Mouse (Mus musculus) limb, embryonic 15.5 days (tissue): ENCODE results near the gene Unc45b. TPM values are rescaled to one million over a fixed set of nuclear protein-coding genes. Genes with fewer than 3 reads are reported as not detected.
A peak's percentile ranks its signal among the peaks of the same experiment; 100 is the strongest.
"Not testable (repeated sequence)": the region's sequence is repeated elsewhere in the genome, so short reads cannot be mapped to it uniquely, and the experiment has no call there.

ENCODE experiments used
- ATAC-seq: fragments of 200-750 bp; cut with Nextera tagmentation; 2 replicates; pipeline ENCODE4 v1.8.0; 2017; ENCODE audit warnings: low read depth, moderate TSS enrichment; ENCODE audit not compliant: insufficient number of reproducible peaks, low FRiP score, low TSS enrichment
- H3K27ac ChIP-seq: fragments of 300-500 bp; sonication (generic); 2 replicates; pipeline ENCODE4 v1.5.1; 2015; ENCODE audit warnings: moderate library complexity, mild to moderate bottlenecking, inconsistent platforms
- H3K27me3 ChIP-seq: fragments of 300-500 bp; sonication (generic); 2 replicates; pipeline ENCODE4 v1.6.1; 2015; ENCODE audit warnings: inconsistent platforms
- H3K36me3 ChIP-seq: fragments of 300-500 bp; sonication (generic); 2 replicates; pipeline ENCODE4 v1.6.1; 2015; ENCODE audit warnings: inconsistent platforms
- H3K4me1 ChIP-seq: fragments of 300-500 bp; sonication (generic); 2 replicates; pipeline ENCODE4 v1.6.1; 2015; ENCODE audit warnings: inconsistent platforms
- H3K4me2 ChIP-seq: fragments of 300-500 bp; sonication (generic); 2 replicates; pipeline ENCODE4 v1.6.1; 2015; ENCODE audit warnings: mild to moderate bottlenecking, inconsistent platforms
- H3K4me3 ChIP-seq: fragments of 300-500 bp; sonication (generic); 2 replicates; pipeline ENCODE4 v1.5.1; 2015; ENCODE audit warnings: mild to moderate bottlenecking, inconsistent platforms
- H3K9ac ChIP-seq: fragments of 300-500 bp; sonication (generic); 2 replicates; pipeline ENCODE4 v1.6.1; 2015; ENCODE audit warnings: inconsistent platforms
- H3K9me3 ChIP-seq: fragments of 300-500 bp; sonication (generic); 2 replicates; pipeline ENCODE4 v1.6.1; 2016; ENCODE audit warnings: inconsistent platforms
- WGBS: fragments of 180-500 bp; shearing (Covaris S2); methylation state at CpG from one replicate; pipeline ENCODE4 v1.1.7; 2015; 5-methylcytosine and 5-hydroxymethylcytosine counted together
- polyA plus RNA-seq: library from polyadenylated mRNA; unstranded; fragments of >200 nt; fragmentation: Nextera tagmentation; extraction: Ambion mirVana; gene quantifications from 2 replicates; pipeline ENCODE4 v1.2.1, GENCODE M21; 2015

The Unc45b gene
- polyA plus RNA-seq, 1 experiment from 2014 or later, result 15.6 TPM

GRCm38 (mm10) chr11:82951865-82952611 lies 41.7 kb downstream of the Unc45b start:
- Histone ChIP-seq H3K27me3 (peaks cover 48% of the 10 kb centered on the region), H3K36me3 (no peaks in the 10 kb centered on the region), H3K9ac (no peak overlapping the region), H3K27ac (no peak overlapping the region), H3K9me3 (no peaks in the 10 kb centered on the region), H3K4me3 (peak overlapping the region; percentile 9; the same call in 1 of the 2 replicates), H3K4me2 (peak overlapping the region; percentile 14), H3K4me1 (peaks cover 12% of the 10 kb centered on the region; the same call in 1 of the 2 replicates)
- WGBS, result 8% methylated on average over 28 of the region's 28 CpGs
- no peak for ATAC-seq

GRCm38 (mm10) chr11:82952612-82953542 lies 42.5 kb downstream of the Unc45b start:
- no peaks in the 10 kb centered on the region for H3K9me3 ChIP-seq
- no peak for ATAC-seq
- H3K9ac ChIP-seq, result no peak overlapping the region
- peaks cover 48% of the 10 kb centered on the region for H3K27me3 ChIP-seq
- no peaks in the 10 kb centered on the region for H3K36me3 ChIP-seq
- peaks cover 12% of the 10 kb centered on the region; the same call in 1 of the 2 replicates for H3K4me1 ChIP-seq
- H3K27ac ChIP-seq, result no peak overlapping the region
- H3K4me3 ChIP-seq, result 0 out of 2 replicates have a peak overlapping the region, but pooled peaks have one; percentile 9
- 56% methylated on average over 9 of the region's 9 CpGs for WGBS
- H3K4me2 ChIP-seq, result 0 out of 2 replicates have a peak overlapping the region, but pooled peaks have one; percentile 14

- WGBS, result 78% methylated on average over 6 of the region's 6 CpGs
- ATAC-seq, result no peak
- H3K4me1 ChIP-seq, result peaks cover 12% of the 10 kb centered on the region; the same call in 1 of the 2 replicates
- H3K36me3 ChIP-seq, result no peaks in the 10 kb centered on the region
- no peaks in the 10 kb centered on the region for H3K9me3 ChIP-seq
- no peak overlapping the region for H3K9ac ChIP-seq
- peaks cover 45% of the 10 kb centered on the region for H3K27me3 ChIP-seq
- H3K4me2 ChIP-seq, result no peak overlapping the region
- H3K27ac ChIP-seq, result no peak overlapping the region
- H3K4me3 ChIP-seq, result no peak overlapping the region
These were observed 44.3 kb downstream of the Unc45b start for GRCm38 (mm10) chr11:82954631-82955030.

GRCm38 (mm10) chr11:82956925-82957324 lies 46.6 kb downstream of the Unc45b start:
- Histone ChIP-seq H3K9me3 (no peaks in the 10 kb centered on the region), H3K27me3 (peaks cover 24% of the 10 kb centered on the region), H3K36me3 (no peaks in the 10 kb centered on the region), H3K4me1 (peaks cover 3% of the 10 kb centered on the region; the same call in 1 of the 2 replicates), H3K4me3 (no peak overlapping the region), H3K4me2 (no peak overlapping the region), H3K27ac (no peak overlapping the region), H3K9ac (no peak overlapping the region)
- ATAC-seq, result no peak
- 83% methylated on average over 10 of the region's 10 CpGs for WGBS

- Histone ChIP-seq H3K4me3 (no peak overlapping the region), H3K4me1 (no peaks in the 10 kb centered on the region), H3K36me3 (no peaks in the 10 kb centered on the region), H3K9me3 (no peaks in the 10 kb centered on the region), H3K27me3 (0 out of 2 replicates have a peak, but pooled peaks cover under 1% of the 10 kb centered on the region), H3K27ac (no peak overlapping the region), H3K9ac (no peak overlapping the region), H3K4me2 (no peak overlapping the region)
- no peak for ATAC-seq
- WGBS, result 13% methylated on average over 4 of the region's 4 CpGs
These were observed 49.3 kb downstream of the Unc45b start for GRCm38 (mm10) chr11:82959613-82960012.

- no peak overlapping the region for H3K9ac ChIP-seq
- H3K36me3 ChIP-seq, result no peaks in the 10 kb centered on the region
- ATAC-seq, result no peak
These were observed 51.4 kb downstream of the Unc45b start for GRCm38 (mm10) chr11:82961743-82962142.

GRCm38 (mm10) chr11:82962215-82962614 lies 51.9 kb downstream of the Unc45b start:
- Histone ChIP-seq H3K9me3 (no peaks in the 10 kb centered on the region), H3K4me2 (no peak overlapping the region), H3K36me3 (no peaks in the 10 kb centered on the region), H3K27me3 (no peaks in the 10 kb centered on the region), H3K9ac (no peak overlapping the region), H3K27ac (no peak overlapping the region), H3K4me1 (no peaks in the 10 kb centered on the region), H3K4me3 (no peak overlapping the region)
- 83% methylated on average over 8 of the region's 8 CpGs for WGBS
- no peak for ATAC-seq

More at GRCm38 (mm10) chr11:82961743-82962142, 51.4 kb downstream of the Unc45b start:
- H3K4me2 ChIP-seq, result no peak overlapping the region
- H3K27ac ChIP-seq, result no peak overlapping the region
- no peak overlapping the region for H3K4me3 ChIP-seq
- H3K27me3 ChIP-seq, result no peaks in the 10 kb centered on the region
- no peaks in the 10 kb centered on the region for H3K9me3 ChIP-seq
- 51% methylated on average over 2 of the region's 2 CpGs for WGBS
- no peaks in the 10 kb centered on the region for H3K4me1 ChIP-seq

- Histone ChIP-seq H3K4me1 (peaks cover 16% of the 10 kb centered on the region), H3K9me3 (no peaks in the 10 kb centered on the region), H3K27me3 (no peaks in the 10 kb centered on the region), H3K4me3 (peak overlapping the region; percentile 24), H3K4me2 (peak overlapping the region; percentile 41), H3K9ac (no peak overlapping the region), H3K27ac (no peak overlapping the region; the same call in 1 of the 2 replicates), H3K36me3 (no peaks in the 10 kb centered on the region)
- WGBS, result 8% methylated on average over 31 of the region's 31 CpGs
- ATAC-seq, result no peak
These were observed 60.6 kb downstream of the Unc45b start for GRCm38 (mm10) chr11:82970712-82971589.

GRCm38 (mm10) chr11:82971590-82971974 lies 61.2 kb downstream of the Unc45b start:
- H3K36me3 ChIP-seq, result no peaks in the 10 kb centered on the region
- H3K27ac ChIP-seq, result no peak overlapping the region
- no peak overlapping the region for H3K9ac ChIP-seq
- no peaks in the 10 kb centered on the region for H3K9me3 ChIP-seq
- H3K4me2 ChIP-seq, result peak overlapping the region; percentile 41
- peaks cover 16% of the 10 kb centered on the region for H3K4me1 ChIP-seq
- no peak for ATAC-seq
- no peak overlapping the region for H3K4me3 ChIP-seq
- H3K27me3 ChIP-seq, result no peaks in the 10 kb centered on the region
- 73% methylated on average over 11 of the region's 11 CpGs for WGBS

GRCm38 (mm10) chr11:82973916-82974315 lies 63.6 kb downstream of the Unc45b start:
- no peak for ATAC-seq
- H3K4me3 ChIP-seq, result no peak overlapping the region
- H3K4me1 ChIP-seq, result peaks cover 16% of the 10 kb centered on the region
- no peaks in the 10 kb centered on the region for H3K36me3 ChIP-seq
- H3K9ac ChIP-seq, result no peak overlapping the region
- H3K27ac ChIP-seq, result no peak overlapping the region
- 31% methylated on average over 5 of the region's 5 CpGs for WGBS
- H3K9me3 ChIP-seq, result no peaks in the 10 kb centered on the region
- H3K4me2 ChIP-seq, result no peak overlapping the region
- no peaks in the 10 kb centered on the region for H3K27me3 ChIP-seq

- not testable (repeated sequence) for ATAC-seq, H3K4me1 ChIP-seq, H3K4me3 ChIP-seq, H3K27me3 ChIP-seq, H3K9ac ChIP-seq, H3K4me2 ChIP-seq, H3K9me3 ChIP-seq, H3K27ac ChIP-seq
- H3K36me3 ChIP-seq, result peaks cover 42% of the 10 kb centered on the region
- 83% methylated on average over 2 of the region's 2 CpGs for WGBS
These were observed 72.1 kb downstream of the Unc45b start for GRCm38 (mm10) chr11:82982409-82982808.
